Mouse (Mus musculus): ENCODE results near the gene Slc45a2. TPM values are rescaled to one million over a fixed set of nuclear protein-coding genes. Genes with fewer than 3 reads are reported as not detected.

Slc45a2 gene
- total RNA-seq, 4 experiments from 2014 or later = not detected

DNA sequence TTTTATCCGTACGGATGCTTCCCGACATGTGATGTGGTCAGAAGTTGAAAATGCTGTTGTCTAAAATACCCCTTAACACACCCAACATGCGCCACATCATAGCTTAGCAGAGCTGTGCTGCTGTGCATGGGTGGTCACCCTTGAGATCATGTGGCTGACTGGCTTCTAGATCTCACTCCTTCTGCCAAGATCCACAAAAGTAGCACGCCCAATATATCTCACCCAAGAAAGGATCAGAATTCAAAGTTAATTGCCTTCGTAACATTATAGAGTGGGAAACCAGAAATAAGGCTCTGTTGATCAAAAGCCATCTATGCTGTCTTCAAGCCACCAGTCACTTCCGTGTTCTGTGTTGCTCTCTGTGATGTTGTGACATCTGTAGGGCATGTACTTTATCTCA, 67.4 kb downstream of the Slc45a2 start:
- no peak for DNase-seq

DNA sequence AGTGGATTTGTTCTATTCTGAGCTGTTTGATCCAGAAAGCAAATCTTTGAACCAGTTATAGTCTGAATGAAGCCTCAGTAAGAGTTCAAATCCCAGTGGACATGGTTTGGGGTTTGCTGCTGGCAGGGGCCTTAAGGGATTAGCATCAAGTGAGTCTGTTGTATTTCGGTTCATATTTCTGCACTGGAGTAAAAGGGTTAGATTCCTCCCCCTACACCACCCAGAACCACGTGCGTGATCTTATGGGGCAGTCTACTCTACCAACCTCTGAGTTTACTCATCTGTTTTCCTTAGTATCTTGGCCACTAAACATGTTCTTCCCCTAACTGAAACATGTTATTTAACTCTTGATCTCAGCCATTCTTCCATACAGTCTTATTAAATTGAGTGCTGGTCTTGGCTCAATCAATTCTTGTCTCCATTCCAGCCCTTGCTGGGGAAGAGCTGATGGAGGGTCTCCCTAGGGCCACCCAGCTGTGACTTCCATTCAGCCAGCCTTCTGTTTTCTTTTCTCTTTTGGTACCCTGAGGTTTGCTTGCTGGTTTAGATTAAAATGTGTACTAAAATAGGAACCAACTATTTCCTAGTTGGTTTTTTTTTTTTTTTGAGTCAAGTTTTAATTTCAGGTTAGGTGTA, 75.3 kb downstream of the Slc45a2 start:
- no peak for DNase-seq

Other genes starting within 250 kb of the Slc45a2 start
- gene C1qtnf3, start 48.4 kb upstream of the Slc45a2 start, total RNA-seq (2022) = 1 to 10 TPM in 2 of 4 experiments, under 1 TPM in 2; 0.28 to 1.2 (median 0.84) TPM
- gene Amacr, start 19.0 kb upstream of the Slc45a2 start, total RNA-seq (2022) = 10 to 100 TPM; 11.2 to 20.5 (median 17.5) TPM
- gene Rxfp3, start 37.3 kb downstream of the Slc45a2 start, total RNA-seq (2022) = under 1 TPM in 1 of 4 experiments, not detected in 3; 0.06 TPM
- 1 to 10 TPM; 2.0 to 4.2 (median 2.8) TPM for gene Adamts12, start 64.1 kb downstream of the Slc45a2 start, total RNA-seq (2022)